Mouse (Mus musculus) mouse embryonic stem cell (cell line): ENCODE measurements around the gene Tapt1.
"Not testable (repeated sequence)": the region's sequence is repeated elsewhere in the genome, so short reads cannot be mapped to it uniquely, and the experiment has no call there.

Experiments
- in situ Hi-C, 2 experiments: fragments of 300-500 bp; cut with MboI; formaldehyde crosslinking; loops; 1 replicate in 1 of 2; 3 replicates in 1 of 2; pipeline ENCODE4 v1.14.3; 2019 to 2020; ENCODE audit warnings: low sequenced_read_pairs in 2 of 2, low pct_unique_long_range_greater_than_20kb in 1 of 2, mixed read lengths in 1 of 2; ENCODE audit not compliant: unreplicated experiment in 1 of 2

Tapt1 gene

DNA sequence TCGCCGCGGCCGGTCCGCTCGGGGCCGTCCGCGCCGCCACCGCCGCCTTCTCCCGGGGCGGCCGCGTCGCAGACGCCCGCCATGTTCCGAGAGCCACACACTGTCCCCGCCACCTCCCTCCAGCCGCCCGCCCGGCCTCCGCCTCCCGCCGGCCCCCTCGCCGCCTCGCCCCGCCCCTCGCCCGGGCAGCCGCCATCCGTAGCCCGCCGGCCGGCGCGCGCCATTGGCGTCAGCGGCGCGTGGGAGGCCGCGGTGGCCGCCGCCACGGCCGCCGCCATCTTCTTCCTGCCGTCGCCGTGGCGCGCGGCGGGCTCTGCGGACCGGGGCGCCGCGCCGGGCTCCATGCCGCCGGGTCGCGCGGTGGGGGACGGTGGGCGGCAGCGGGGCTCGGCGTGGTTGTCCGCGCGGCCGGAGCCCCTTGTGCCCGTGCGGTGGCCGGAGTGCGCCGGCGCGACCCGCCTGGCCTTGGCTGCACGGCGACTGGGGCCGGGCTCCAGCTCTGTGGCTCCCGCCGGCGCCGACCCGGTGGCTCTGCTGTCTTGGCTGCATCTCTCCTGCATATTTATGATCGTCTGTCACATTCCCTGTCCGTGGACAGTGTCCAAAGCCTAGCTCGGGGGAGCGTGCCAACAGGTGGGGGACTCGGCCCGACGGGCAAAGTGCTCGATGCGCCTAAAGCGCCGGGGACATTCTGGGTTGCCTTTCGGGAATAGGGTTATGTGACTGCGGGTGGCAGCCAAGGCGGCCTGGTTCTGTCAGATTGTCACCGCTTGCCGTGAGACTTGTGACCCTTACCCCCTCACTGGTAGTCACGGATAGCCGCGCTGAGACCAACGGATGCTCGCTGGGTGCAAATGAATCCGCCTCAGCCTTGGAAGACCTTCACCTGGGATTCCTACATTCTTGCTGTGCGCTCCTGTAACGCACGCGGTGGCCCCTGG lies at the start of gene Tapt1:
TSS of gene Tapt1 (minus strand) at position 106 of the 941 bp plus-strand sequence.
- in situ Hi-C loops, result no loop called here

GRCm38 (mm10) chr5:44271564-44271963 lies 45.1 kb upstream of the Tapt1 start:
- in situ Hi-C loops, result no loop called here

GRCm38 (mm10) chr5:44268524-44268923 lies 42.1 kb upstream of the Tapt1 start:
- in situ Hi-C loops, result not testable (repeated sequence)

- in situ Hi-C loops, result no loop called here
Measured at GRCm38 (mm10) chr5:44261691-44262090, 35.3 kb upstream of the Tapt1 start.

- in situ Hi-C loops, result no loop called here
Measured at GRCm38 (mm10) chr5:44261172-44261571, 34.7 kb upstream of the Tapt1 start.

DNA sequence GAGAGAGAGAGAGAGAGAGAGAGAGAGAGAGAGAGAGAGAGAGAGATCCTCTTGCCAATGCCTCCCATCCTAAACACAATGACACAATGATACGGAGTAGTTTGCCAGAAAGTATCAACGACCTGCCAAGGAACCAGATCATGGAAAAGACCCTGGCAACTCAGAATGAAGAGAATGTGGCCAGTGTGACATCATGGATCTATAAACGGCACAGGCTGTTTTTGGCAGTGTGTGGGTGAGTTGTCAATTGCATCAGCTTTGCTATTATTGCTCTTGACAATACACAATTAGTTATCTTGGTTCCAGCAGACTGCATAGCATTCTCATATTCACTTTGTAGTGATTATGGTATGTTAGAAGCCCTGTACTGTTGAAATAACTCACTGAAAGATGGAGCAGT lies 33.3 kb upstream of the Tapt1 start:
- in situ Hi-C loops, result no loop called here

GRCm38 (mm10) chr5:44258163-44258562 lies 31.7 kb upstream of the Tapt1 start:
- in situ Hi-C loops, result no loop called here

DNA sequence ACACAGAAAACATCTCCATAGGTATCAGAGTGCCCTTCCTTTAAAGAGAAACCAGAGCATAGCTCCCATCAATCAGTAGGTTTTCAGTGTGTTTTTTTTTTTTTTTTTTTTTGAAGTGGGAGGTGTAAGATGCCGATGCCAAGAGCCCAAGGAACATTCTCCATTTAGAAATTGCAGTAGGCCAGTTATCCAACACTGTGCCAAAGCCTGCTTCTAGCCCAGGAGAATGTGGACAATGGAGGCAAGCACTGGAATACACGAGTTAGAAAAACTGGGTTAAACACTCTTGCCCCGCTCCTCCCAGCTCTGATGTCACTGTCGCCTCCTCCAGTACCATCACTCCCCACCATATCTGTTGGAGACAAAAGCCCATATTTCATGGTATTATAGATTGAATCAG lies 31.0 kb upstream of the Tapt1 start:
- in situ Hi-C loops, result no loop called here

GRCm38 (mm10) chr5:44256512-44256911 lies 30.1 kb upstream of the Tapt1 start:
- in situ Hi-C loops, result no loop called here

DNA sequence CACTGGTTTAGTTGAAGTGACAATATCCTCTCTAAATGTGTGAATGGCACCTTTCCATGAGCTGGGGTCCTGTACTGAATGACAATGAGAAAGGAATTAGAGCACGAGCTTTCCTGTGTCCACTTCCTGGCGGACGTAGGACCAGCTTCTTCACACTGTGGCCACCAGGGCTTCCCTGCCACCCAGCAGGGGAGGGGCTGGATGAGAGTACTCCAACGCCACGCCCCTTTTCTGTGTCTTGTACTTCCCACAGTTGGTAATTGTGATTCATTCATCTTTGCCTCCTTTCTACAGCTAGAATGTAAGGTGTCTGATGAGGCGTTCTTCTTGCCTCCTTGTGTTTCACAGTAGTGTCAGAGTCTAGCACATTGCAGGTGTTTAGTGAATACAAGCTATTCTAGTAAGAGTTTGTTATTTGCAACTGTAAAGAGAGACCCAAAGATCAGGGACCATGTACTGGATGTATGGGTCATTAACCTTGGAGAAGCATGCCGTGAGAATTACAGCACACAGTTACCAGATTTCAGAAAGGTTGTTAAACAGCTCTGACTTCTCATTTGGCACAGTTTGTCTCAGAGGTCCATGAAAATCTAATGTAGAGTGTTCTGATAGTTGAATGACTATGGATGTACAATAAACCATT lies 29.5 kb upstream of the Tapt1 start:
- in situ Hi-C loops, result no loop called here

- in situ Hi-C loops, result no loop called here
Measured at GRCm38 (mm10) chr5:44253449-44253848, 27.0 kb upstream of the Tapt1 start.

DNA sequence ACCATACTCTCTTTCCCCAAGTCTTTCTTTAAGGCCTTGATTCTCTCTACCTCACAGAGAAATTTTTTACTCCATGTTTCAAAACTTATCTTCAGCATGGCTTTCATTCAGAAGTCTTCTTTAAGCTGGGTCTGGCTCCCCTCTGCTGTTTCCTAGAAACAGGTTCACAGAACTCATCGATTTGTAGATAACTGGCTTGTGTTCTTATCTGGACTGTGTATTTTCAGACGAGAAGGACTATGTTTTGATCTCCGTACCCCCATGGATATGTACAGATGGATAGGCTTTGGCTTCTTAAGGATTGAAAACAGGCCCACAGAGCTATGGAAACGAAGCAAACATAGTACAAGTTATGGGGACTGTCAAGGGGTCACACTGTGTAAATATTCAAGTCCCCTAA lies 26.0 kb upstream of the Tapt1 start:
- in situ Hi-C loops, result no loop called here

DNA sequence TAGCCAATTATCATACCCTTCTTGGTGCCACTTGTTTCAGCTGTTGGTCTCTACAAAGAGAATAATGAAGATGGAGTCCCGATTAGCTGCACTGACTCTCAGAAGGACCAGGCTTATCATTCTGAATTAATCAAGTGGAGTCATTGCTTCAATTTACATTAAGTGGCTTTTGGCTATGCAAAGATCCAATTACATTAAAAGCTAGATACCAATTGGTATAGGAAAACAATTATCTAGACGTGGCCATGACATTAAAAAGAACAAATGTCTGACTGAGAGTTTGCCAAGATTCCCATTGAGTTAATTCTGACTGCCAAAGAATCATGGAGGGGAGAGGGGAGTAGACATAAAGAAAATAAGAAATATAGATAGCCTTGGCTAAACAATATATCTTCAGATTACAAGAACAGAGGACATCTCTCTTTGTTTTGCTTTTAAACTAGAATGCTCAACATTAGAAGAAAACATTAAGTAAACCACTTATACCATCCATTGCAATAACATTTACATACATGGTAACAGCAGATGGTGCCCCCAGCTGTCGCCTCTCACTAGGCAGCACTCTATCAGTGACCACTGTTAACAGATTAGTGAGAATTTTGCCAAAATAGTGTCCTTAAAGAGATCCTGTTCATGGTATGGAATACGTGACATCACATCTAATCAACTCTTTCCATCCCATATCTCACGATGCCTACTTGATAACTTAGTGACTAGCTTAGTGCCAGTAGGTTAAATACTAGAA lies 24.0 kb upstream of the Tapt1 start:
- in situ Hi-C loops, result no loop called here

- in situ Hi-C loops, result no loop called here
Measured at GRCm38 (mm10) chr5:44249363-44249762, 22.9 kb upstream of the Tapt1 start.

GRCm38 (mm10) chr5:44246493-44247217 lies 20.2 kb upstream of the Tapt1 start:
- in situ Hi-C loops, result no loop called here

- in situ Hi-C loops, result no loop called here
Measured at GRCm38 (mm10) chr5:44244894-44245423, 18.5 kb upstream of the Tapt1 start.

- in situ Hi-C loops, result no loop called here
Measured at GRCm38 (mm10) chr5:44242828-44243227, 16.4 kb upstream of the Tapt1 start.

GRCm38 (mm10) chr5:44241726-44242125 lies 15.3 kb upstream of the Tapt1 start:
- in situ Hi-C loops, result no loop called here
